Mouse (Mus musculus) midbrain, embryonic 11.5 days (tissue): Measurements from ENCODE around the gene Il31ra. TPM values are rescaled to one million over a fixed set of nuclear protein-coding genes. Genes with fewer than 3 reads are reported as not detected.

Experiments used
- ATAC-seq: fragments of 200-750 bp; cut with Nextera tagmentation; 2 replicates; pipeline ENCODE4 v1.8.0; 2017; ENCODE audit warnings: moderate TSS enrichment, moderate library complexity; ENCODE audit not compliant: low FRiP score
- DNase-seq: peaks from one replicate; pipeline ENCODE4 v3.0.0; 2015; ENCODE audit warnings: low spot score; ENCODE audit errors: missing footprints
- H3K27ac ChIP-seq: fragments of 300-500 bp; sonication (generic); 2 replicates; pipeline ENCODE4 v1.5.1; 2014; ENCODE audit warnings: low read depth, low read length
- H3K27me3 ChIP-seq: fragments of 300-500 bp; sonication (generic); 2 replicates; pipeline ENCODE4 v1.6.1; 2014; ENCODE audit warnings: mild to moderate bottlenecking, low read length, moderate library complexity, mixed read lengths; ENCODE audit not compliant: control insufficient read depth, insufficient read depth
- H3K36me3 ChIP-seq: fragments of 300-500 bp; sonication (generic); 2 replicates; pipeline ENCODE4 v1.6.1; 2014; ENCODE audit warnings: mild to moderate bottlenecking, low read length, moderate library complexity, mixed read lengths; ENCODE audit not compliant: control insufficient read depth, insufficient read depth
- H3K4me1 ChIP-seq: fragments of 300-500 bp; sonication (generic); 2 replicates; pipeline ENCODE4 v1.6.1; 2014; ENCODE audit warnings: low read length; ENCODE audit not compliant: control insufficient read depth, insufficient read depth
- H3K4me2 ChIP-seq: fragments of 300-500 bp; sonication (generic); 2 replicates; pipeline ENCODE4 v1.6.1; 2014; ENCODE audit warnings: mild to moderate bottlenecking, moderate library complexity
- H3K4me3 ChIP-seq: fragments of 300-500 bp; sonication (generic); 2 replicates; pipeline ENCODE4 v1.5.1; 2014; ENCODE audit warnings: low read depth, low read length
- H3K9ac ChIP-seq: fragments of 300-500 bp; sonication (generic); 2 replicates; pipeline ENCODE4 v1.6.1; 2014; ENCODE audit warnings: low read length
- H3K9me3 ChIP-seq: fragments of 300-500 bp; sonication (generic); 2 replicates; pipeline ENCODE4 v1.6.1; 2016; ENCODE audit warnings: low read length; ENCODE audit not compliant: control insufficient read depth
- WGBS: fragments of 180-500 bp; shearing (Covaris S2); extraction: QIAGEN DNeasy Blood & Tissue Kit; methylation state at CpG from one replicate; pipeline ENCODE4 v1.1.7; 2014; 5-methylcytosine and 5-hydroxymethylcytosine counted together
- polyA plus RNA-seq: library from polyadenylated mRNA; unstranded; fragments of >200 nt; fragmentation: Nextera tagmentation; extraction: Ambion mirVana; gene quantifications from 2 replicates; pipeline ENCODE4 v1.2.1, GENCODE M21; 2014

Il31ra gene
- polyA plus RNA-seq, 1 experiment from 2014 or later: not detected

DNA sequence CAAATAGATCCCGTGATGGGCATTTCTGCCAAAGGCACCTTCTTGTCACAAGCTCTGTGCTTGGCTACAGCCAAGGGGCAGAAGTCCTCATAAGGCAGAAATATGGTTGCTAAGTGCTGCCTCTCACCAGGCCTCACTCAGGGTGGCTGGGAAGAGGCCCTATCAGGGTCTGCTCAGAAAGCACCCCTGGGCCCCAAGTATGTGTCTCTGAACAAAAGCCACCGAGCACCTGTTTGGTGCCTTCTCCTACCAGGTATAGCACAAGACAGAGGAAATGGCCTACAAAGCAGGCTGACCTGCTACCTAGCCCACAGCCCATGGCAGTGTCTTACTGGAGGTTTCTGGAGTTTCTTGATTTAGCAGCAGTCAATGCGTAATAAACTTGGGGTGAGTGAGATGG is 71.3 kb downstream of the Il31ra start:
- peak; percentile 56 for DNase-seq

DNA sequence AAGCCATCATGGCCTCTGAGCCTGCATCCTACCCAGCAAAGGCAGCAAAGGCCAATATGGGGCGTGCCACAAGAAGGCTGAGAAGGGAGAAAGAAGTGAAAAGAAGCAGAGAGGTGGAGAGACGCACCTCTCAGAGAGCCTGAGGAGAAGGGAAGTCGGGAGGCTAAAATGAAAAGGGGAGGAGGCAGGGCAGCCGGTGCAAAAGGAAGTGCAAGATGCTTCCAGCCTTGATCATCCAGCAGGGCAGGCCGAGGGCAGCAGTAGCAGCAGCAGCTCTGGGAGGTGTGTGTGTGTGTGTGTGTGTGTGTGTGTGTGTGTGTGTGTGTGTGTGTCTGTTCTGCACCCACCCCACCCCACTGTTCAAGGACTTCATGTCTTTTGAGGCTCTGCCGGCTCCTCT is 71.9 kb downstream of the Il31ra start:
- ATAC-seq (no peak), DNase-seq (peak; percentile 45)
- H3K27ac ChIP-seq: no peak overlapping the region
- no peak overlapping the region for H3K4me3 ChIP-seq
- no peaks in the 10 kb centered on the region for H3K4me1 ChIP-seq
- H3K9me3 ChIP-seq: no peaks in the 10 kb centered on the region
- H3K4me2 ChIP-seq: no peak overlapping the region
- no peak overlapping the region for H3K9ac ChIP-seq
- no peaks in the 10 kb centered on the region for H3K27me3 ChIP-seq
- no peaks in the 10 kb centered on the region for H3K36me3 ChIP-seq
- 71% methylated on average over 6 of the region's 6 CpGs for WGBS

More for the DNA sequence above, 71.3 kb downstream of the Il31ra start:
- no peaks in the 10 kb centered on the region for H3K36me3 ChIP-seq
- H3K4me2 ChIP-seq: no peak overlapping the region
- 83% methylated on average over 3 of the region's 3 CpGs for WGBS
- no peaks in the 10 kb centered on the region for H3K27me3 ChIP-seq
- H3K27ac ChIP-seq: no peak overlapping the region
- ATAC-seq: no peak
- H3K4me1 ChIP-seq: no peaks in the 10 kb centered on the region
- H3K4me3 ChIP-seq: no peak overlapping the region
- no peaks in the 10 kb centered on the region for H3K9me3 ChIP-seq
- H3K9ac ChIP-seq: no peak overlapping the region

DNA sequence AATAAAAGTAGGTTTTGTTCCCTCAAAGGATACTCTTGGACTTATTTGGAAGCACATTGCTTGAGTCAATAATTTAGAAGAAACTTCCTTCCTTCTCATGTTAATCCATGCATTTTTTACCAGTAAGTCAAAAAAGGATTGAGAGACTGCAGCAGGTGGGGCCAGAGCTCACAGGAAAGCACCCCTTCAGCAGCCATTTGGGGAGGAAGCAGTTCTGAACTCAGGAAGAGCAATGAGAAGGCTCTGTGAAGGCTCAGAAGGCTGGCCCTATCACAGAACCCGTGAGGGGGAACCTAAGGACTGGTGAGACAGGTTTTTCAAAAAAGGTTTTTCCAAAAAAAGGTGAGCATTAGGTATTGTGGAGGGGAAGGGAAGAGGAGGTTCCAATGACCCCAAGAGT is 79.6 kb downstream of the Il31ra start:
- no peak overlapping the region for H3K9ac ChIP-seq
- H3K4me3 ChIP-seq: no peak overlapping the region
- no peak for ATAC-seq
- H3K27me3 ChIP-seq: no peaks in the 10 kb centered on the region
- WGBS: 69% methylated on average over 1 of the region's 1 CpGs
- H3K4me2 ChIP-seq: no peak overlapping the region
- H3K27ac ChIP-seq: no peak overlapping the region
- no peak for DNase-seq
- no peaks in the 10 kb centered on the region for H3K9me3 ChIP-seq
- no peaks in the 10 kb centered on the region for H3K4me1 ChIP-seq
- no peaks in the 10 kb centered on the region for H3K36me3 ChIP-seq

DNA sequence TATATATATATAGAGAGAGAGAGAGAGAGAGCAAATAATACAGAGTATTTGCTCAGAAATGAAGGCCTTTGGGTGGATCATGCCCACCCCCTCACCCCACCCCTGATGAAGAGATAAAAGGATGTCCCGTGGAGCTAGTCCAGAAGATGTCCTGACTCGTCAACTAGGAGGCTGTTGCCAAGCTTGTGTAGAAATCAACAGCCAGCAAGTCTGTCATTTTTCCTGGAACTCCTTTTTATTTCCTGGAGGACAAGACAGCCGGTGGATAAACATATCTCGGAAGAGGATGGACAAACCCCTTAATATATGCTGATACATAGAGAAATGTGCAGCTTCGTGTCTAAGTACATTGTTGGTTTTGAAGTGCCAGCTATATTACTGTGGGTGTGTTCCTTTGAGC is 81.3 kb downstream of the Il31ra start:
- H3K4me2 ChIP-seq: no peak overlapping the region
- H3K27ac ChIP-seq: no peak overlapping the region
- ATAC-seq (no peak), DNase-seq (no peak)
- 92% methylated on average over 5 of the region's 5 CpGs for WGBS
- no peaks in the 10 kb centered on the region for H3K36me3 ChIP-seq
- no peaks in the 10 kb centered on the region for H3K9me3 ChIP-seq
- H3K4me3 ChIP-seq: no peak overlapping the region
- no peaks in the 10 kb centered on the region for H3K4me1 ChIP-seq
- H3K9ac ChIP-seq: no peak overlapping the region
- no peaks in the 10 kb centered on the region for H3K27me3 ChIP-seq

DNA sequence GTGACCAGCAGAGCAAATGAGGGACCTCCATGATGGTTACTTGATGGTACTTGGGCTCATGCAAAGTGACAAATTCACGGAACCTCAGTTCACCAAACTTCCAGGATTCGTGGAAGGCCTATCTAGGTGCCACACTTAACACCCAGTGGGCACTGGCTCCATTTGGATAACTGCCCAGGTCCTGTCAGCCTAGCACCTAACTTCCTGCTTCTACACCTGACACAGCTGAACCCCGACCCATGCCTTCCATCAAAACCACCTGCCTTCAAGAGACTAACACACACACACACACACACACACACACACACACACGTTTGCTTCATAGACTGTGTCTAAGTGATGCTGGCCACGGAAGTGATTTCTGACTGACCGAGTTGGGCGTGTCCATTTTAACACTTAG is 82.3 kb downstream of the Il31ra start:
- no peaks in the 10 kb centered on the region for H3K9me3 ChIP-seq

DNA sequence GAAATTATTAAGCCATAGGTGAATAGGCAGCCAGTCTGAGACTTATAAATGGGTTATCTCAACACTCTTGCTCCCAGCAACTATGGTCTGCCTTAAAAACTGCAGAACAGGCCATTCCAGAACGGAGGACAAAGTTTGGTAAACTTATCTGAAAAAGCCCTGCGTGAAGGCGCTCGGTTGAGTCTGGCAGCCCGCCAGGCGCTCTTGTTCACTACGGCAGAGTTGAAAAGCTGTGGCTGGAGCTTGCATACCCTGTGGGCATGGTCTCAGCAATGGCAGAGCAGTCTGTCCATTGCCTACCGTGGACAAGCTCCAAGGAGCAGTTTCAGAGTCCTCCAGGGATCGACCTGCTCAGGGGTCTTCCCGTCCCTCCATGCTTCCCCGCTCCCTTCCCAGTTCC is 82.9 kb downstream of the Il31ra start:
- no peak overlapping the region for H3K4me3 ChIP-seq
- no peaks in the 10 kb centered on the region for H3K36me3 ChIP-seq
- no peaks in the 10 kb centered on the region for H3K27me3 ChIP-seq
- WGBS: 94% methylated on average over 11 of the region's 11 CpGs
- no peak overlapping the region for H3K9ac ChIP-seq
- no peak overlapping the region for H3K27ac ChIP-seq
- DNase-seq (peak; percentile 44), ATAC-seq (no peak)
- H3K4me1 ChIP-seq: no peaks in the 10 kb centered on the region
- H3K9me3 ChIP-seq: no peaks in the 10 kb centered on the region
- H3K4me2 ChIP-seq: no peak overlapping the region

More for the DNA sequence above, 82.3 kb downstream of the Il31ra start:
- H3K9ac ChIP-seq: no peak overlapping the region
- ATAC-seq (no peak), DNase-seq (no peak)
- no peaks in the 10 kb centered on the region for H3K36me3 ChIP-seq
- 89% methylated on average over 7 of the region's 7 CpGs for WGBS
- no peak overlapping the region for H3K27ac ChIP-seq
- H3K27me3 ChIP-seq: no peaks in the 10 kb centered on the region
- no peaks in the 10 kb centered on the region for H3K4me1 ChIP-seq
- H3K4me3 ChIP-seq: no peak overlapping the region
- H3K4me2 ChIP-seq: no peak overlapping the region

DNA sequence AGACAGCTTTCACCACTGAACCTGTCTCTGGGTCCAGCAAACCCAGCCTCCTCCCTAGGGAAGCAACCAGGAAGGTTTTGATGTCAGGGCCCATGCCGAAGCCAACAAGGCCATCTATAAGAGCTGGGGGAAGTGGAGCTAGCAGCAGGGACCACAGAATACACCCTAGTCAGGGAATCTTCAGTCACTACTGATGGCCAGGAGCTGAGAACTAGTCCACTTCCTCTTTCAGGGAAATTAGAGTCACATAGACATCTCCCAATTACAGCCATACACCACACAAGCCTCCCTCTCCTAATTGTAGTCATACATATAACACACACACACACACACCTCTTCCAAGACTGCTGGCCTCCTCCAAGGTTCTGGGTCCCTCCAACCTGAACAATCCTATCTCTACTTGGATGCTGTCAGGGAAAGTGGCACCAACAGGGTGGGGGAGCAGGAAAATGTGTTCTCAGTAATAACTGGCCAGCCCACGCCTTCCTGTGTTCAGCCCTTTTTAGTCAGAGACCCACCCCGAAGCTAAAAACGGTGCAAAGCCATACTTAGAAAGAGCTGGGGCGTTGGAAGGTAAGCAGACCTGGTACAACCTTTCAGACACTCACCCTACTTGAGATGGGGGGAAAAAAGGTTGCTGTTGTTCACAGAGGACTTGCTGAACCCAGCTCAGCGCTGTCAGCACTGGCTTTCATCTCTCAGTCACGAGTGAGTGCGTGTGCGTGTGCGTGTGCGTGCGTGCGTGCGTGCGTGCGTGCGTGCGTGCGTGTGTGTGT is 83.5 kb downstream of the Il31ra start:
- Histone ChIP-seq H3K9me3 (no peaks in the 10 kb centered on the region), H3K4me2 (no peak overlapping the region), H3K36me3 (no peaks in the 10 kb centered on the region; the same call in 1 of the 2 replicates), H3K27me3 (no peaks in the 10 kb centered on the region), H3K4me1 (no peaks in the 10 kb centered on the region), H3K27ac (no peak overlapping the region), H3K4me3 (no peak overlapping the region), H3K9ac (no peak overlapping the region)
- 92% methylated on average over 19 of the region's 19 CpGs for WGBS
- no peak for ATAC-seq
- no peak for DNase-seq

DNA sequence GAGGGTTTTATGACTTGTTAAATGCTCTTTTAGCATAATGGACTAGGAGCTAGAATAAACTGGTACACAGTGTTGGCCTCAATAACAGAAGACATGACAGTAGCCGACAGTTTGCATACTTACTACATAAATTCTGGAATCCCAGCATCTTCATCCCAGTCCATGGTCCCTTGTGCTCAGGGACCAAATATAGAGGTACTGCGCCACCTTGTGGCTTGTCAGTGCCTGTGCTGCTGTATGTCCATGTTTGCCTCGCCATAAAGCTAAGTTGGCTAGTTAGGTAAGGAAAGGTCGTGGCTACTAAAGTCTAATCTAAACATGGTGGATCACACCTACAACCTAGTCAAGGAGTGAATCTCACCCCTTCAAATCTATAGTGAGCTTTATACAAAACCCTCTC is 84.7 kb downstream of the Il31ra start:
- WGBS: 33% methylated on average over 4 of the region's 4 CpGs
- Histone ChIP-seq H3K27me3 (no peaks in the 10 kb centered on the region), H3K9me3 (no peaks in the 10 kb centered on the region)

DNA sequence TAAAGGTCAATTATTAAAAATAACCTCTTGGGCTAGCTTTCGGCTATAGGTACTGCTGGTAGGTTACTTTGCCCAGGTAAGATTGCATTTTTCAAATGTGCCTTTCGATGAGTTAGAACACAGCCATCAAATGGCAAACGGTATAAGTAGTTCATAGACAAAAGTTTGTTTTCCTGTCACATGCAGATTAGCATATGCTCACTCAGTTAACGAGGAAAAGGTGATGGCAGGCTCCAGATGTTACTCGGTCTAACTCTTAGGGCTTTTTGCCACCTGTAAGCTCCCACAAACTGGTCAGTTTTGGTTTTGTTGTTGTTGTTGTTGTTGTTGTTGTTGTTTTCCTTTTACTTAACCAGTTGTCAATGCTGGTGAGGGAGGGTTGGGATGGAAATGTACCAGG is 85.7 kb downstream of the Il31ra start:
- H3K4me1 ChIP-seq: no peaks in the 10 kb centered on the region
- H3K36me3 ChIP-seq: peaks cover 4% of the 10 kb centered on the region; the same call in 1 of the 2 replicates
- WGBS: 85% methylated on average over 5 of the region's 5 CpGs
- no peak overlapping the region for H3K4me2 ChIP-seq
- no peaks in the 10 kb centered on the region for H3K27me3 ChIP-seq
- no peak for ATAC-seq
- no peak overlapping the region for H3K27ac ChIP-seq
- H3K4me3 ChIP-seq: no peak overlapping the region
- no peaks in the 10 kb centered on the region for H3K9me3 ChIP-seq
- no peak overlapping the region for H3K9ac ChIP-seq
- DNase-seq: no peak

More for the DNA sequence above, 84.7 kb downstream of the Il31ra start:
- DNase-seq (peak; percentile 92), ATAC-seq (peak; percentile 82; the same call in 1 of the 2 replicates)
- H3K36me3 ChIP-seq: peaks cover 2% of the 10 kb centered on the region; the same call in 1 of the 2 replicates
- H3K4me3 ChIP-seq: no peak overlapping the region
- H3K4me2 ChIP-seq: no peak overlapping the region
- H3K27ac ChIP-seq: no peak overlapping the region
- no peaks in the 10 kb centered on the region for H3K4me1 ChIP-seq
- no peak overlapping the region for H3K9ac ChIP-seq
